In the genomic region with DNA sequence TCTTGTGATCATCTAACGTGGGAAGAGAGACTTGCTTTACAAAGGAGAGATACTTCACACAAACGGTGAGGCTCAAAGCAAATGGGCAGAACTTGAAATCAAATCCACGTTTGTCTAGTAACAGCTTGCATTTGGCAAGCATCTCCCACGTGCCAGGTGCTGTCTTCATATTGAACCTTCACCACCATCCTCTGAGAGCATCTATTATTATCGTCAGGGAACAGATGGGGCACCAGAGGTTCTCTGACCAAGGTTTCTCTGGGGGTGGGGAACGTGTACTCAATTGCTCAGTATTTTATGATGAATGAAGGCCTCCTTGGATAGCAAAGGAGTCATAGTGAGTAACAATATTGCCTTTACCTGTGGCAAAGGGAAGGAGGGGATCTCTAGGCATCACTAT, we compare ENCODE assay signal across 21 mouse cellular contexts.
DNase-seq lines count a peak whose midpoint lies in the region; ATAC-seq and TF ChIP-seq lines count a peak whose summit lies in the region.
"Had no signal": no experiment of that assay in that cellular context is flagged by ENCODE, and none has a peak within 500 bp of the region (broad histone marks: within the 10 kb centered on the region; RNA-seq: fewer than 3 reads in every experiment).

No protein-coding gene starts in this region.

- TF ChIP-seq CTCF in layer of hippocampus, adult 2 months (conservative IDR thresholded peaks at IDR 0.05) = no peak

- H3K27ac ChIP-seq in layer of hippocampus, adult 2 months = peak overlapping the region; percentile 24; the same call in 1 of the 2 replicates
- H3K27ac ChIP-seq: embryonic facial prominence, embryonic 15.5 days; forebrain, embryonic 15.5 days; heart, adult 2 months; hindbrain, embryonic 15.5 days had no signal

- peak; percentile 79 for ATAC-seq in cerebellum, adult (ENCODE audit: insufficient number of reproducible peaks, low FRiP score, low TSS enrichment)
- ATAC-seq: CD4-positive, CD25-positive, alpha-beta regulatory T cell, adult 4 months; forebrain, embryonic 15.5 days; intestine, embryonic 16.5 days had no signal

- H3K4me3 ChIP-seq in layer of hippocampus, adult 2 months = no peak overlapping the region
- H3K4me3 ChIP-seq: embryonic facial prominence, embryonic 15.5 days; erythroblast, embryonic 14.5 days; forebrain, embryonic 15.5 days; heart, adult 2 months; heart, embryonic 12.5 days; hindbrain, embryonic 15.5 days had no signal

- DNase-seq in cerebellum, postnatal 4 days (ENCODE audit: low spot score in 2 of 2) = no peak
- DNase-seq in layer of hippocampus, adult 2 months (ENCODE audit: low spot score in 2 of 2) = peak in 1 of 2 experiments; percentile 25
- no peak for DNase-seq in layer of hippocampus, postnatal 36 days
- peak; percentile 33 to 37 for DNase-seq in cerebellum, postnatal 10 days
- no peak for DNase-seq in testis, postnatal 14 days (ENCODE audit: low spot score)
- DNase-seq in retina, embryonic 14.5 days (ENCODE audit: low spot score) = no peak
- DNase-seq: adrenal gland, adult 8-10 months; adrenal gland, postnatal 36 days; B cell, adult 2 months; embryo, embryonic 11 days; gastrocnemius, postnatal 14 days; heart, adult 2 months; kidney, adult 2 months had no signal

Comparison
In these comparisons a context has a peak if more than half of its experiments do, and no peak if none do; other contexts are left out.
1. DNase-seq: peak in cerebellum, postnatal 10 days (2 of 2); none in cerebellum, postnatal 4 days (0 of 2), layer of hippocampus, postnatal 36 days (0 of 2), testis, postnatal 14 days (single experiment) and retina, embryonic 14.5 days (single experiment).